Mouse (Mus musculus) MEL (cell line): Measurements from ENCODE around the gene Zfyve26. TPM values are rescaled to one million over a fixed set of nuclear protein-coding genes. Genes with fewer than 3 reads are reported as not detected.

Experiments
- DNase-seq: peaks from one replicate; pipeline ENCODE4 v3.0.0; 2011; ENCODE audit warnings: low read depth, low spot score
- H3K27ac ChIP-seq: 2 replicates; pipeline ENCODE4 v1.5.1; 2012; ENCODE audit warnings: low read depth, mild to moderate bottlenecking, control low read depth, low read length, moderate library complexity; ENCODE audit not compliant: control insufficient read depth
- H3K27me3 ChIP-seq, 2 experiments: fragments of 150-350 bp in 1 of 2; sonication (generic) in 1 of 2; 2 replicates each; pipeline ENCODE4 v1.6.1; 2012; ENCODE audit warnings: low read length in 2 of 2, mild to moderate bottlenecking in 2 of 2, improper control_type of control experiment in 1 of 2, moderate library complexity in 1 of 2; ENCODE audit not compliant: insufficient read depth in 2 of 2, control insufficient read depth in 1 of 2
- H3K36me3 ChIP-seq, 2 experiments: 2 replicates each; pipeline ENCODE4 v1.6.1; 2012 to 2014; ENCODE audit warnings: low read length in 2 of 2, improper control_type of control experiment in 1 of 2, inconsistent platforms in 1 of 2, mild to moderate bottlenecking in 1 of 2; ENCODE audit not compliant: insufficient read depth in 2 of 2, control insufficient read depth in 1 of 2
- H3K4me1 ChIP-seq, 2 experiments: fragments of 150-350 bp in 1 of 2; sonication (generic) in 1 of 2; 2 replicates each; pipeline ENCODE4 v1.6.1; 2012; ENCODE audit warnings: low read length in 2 of 2, improper control_type of control experiment in 1 of 2, mild to moderate bottlenecking in 1 of 2; ENCODE audit not compliant: insufficient read depth in 2 of 2, control insufficient read depth in 1 of 2
- H3K4me3 ChIP-seq, 2 experiments: fragments of 150-350 bp in 1 of 2; sonication (generic) in 1 of 2; 2 replicates each; pipeline ENCODE4 v1.5.1; 2012; ENCODE audit warnings: low read depth in 2 of 2, low read length in 2 of 2, mild to moderate bottlenecking in 2 of 2, moderate library complexity in 2 of 2, control low read depth in 1 of 2, improper control_type of control experiment in 1 of 2; ENCODE audit not compliant: control insufficient read depth in 1 of 2, insufficient read depth in 1 of 2
- H3K79me2 ChIP-seq: 2 replicates; pipeline ENCODE4 v1.6.1; 2012; ENCODE audit warnings: mild to moderate bottlenecking, low read length, moderate library complexity; ENCODE audit not compliant: control insufficient read depth, poor library complexity, insufficient read depth
- H3K9ac ChIP-seq: 2 replicates; pipeline ENCODE4 v1.6.1; 2012; ENCODE audit warnings: low read depth, mild to moderate bottlenecking, control low read depth, low read length, moderate library complexity; ENCODE audit not compliant: control insufficient read depth, poor library complexity, severe bottlenecking
- H3K9me3 ChIP-seq: fragments of 150-350 bp; sonication (generic); replicated peaks from 2 replicates; pipeline ENCODE4 v1.6.1; 2012; ENCODE audit warnings: mild to moderate bottlenecking, low read length, improper control_type of control experiment, moderate library complexity; ENCODE audit not compliant: insufficient read depth
- CHD1 ChIP-seq: IDR thresholded peaks from 2 replicates; pipeline ENCODE4 v1.6.1; 2012; ENCODE audit warnings: low read depth, mild to moderate bottlenecking, inconsistent platforms, low read length, improper control_type of control experiment
- CHD2 ChIP-seq: IDR thresholded peaks from 2 replicates; pipeline ENCODE4 v1.6.1; 2011; ENCODE audit warnings: low read length, improper control_type of control experiment
- CTCF ChIP-seq, 3 experiments: IDR thresholded peaks in 2 of 3; conservative IDR thresholded peaks in 1 of 3; 2 replicates each; pipeline ENCODE4 v1.5.1; 2011 to 2012; ENCODE audit warnings: low read length in 3 of 3, low read depth in 2 of 3, mild to moderate bottlenecking in 2 of 3, improper control_type of control experiment in 1 of 3, inconsistent platforms in 1 of 3, mixed read lengths in 1 of 3, moderate library complexity in 1 of 3; ENCODE audit not compliant: control insufficient read depth in 1 of 3, insufficient read depth in 1 of 3, poor library complexity in 1 of 3, severe bottlenecking in 1 of 3
- E2F4 ChIP-seq: IDR thresholded peaks from 2 replicates; pipeline ENCODE4 v1.6.1; 2011; ENCODE audit warnings: low read depth, low read length, improper control_type of control experiment, borderline replicate concordance
- ELF1 ChIP-seq: IDR thresholded peaks from 2 replicates; pipeline ENCODE4 v1.6.1; 2014; ENCODE audit warnings: low read depth, mild to moderate bottlenecking, inconsistent platforms, low read length, improper control_type of control experiment, moderate library complexity
- GABPA ChIP-seq: IDR thresholded peaks from 2 replicates; pipeline ENCODE4 v1.6.1; 2012; ENCODE audit warnings: low read depth, mild to moderate bottlenecking, inconsistent platforms, low read length, improper control_type of control experiment, moderate library complexity
- MAFK ChIP-seq: IDR thresholded peaks from 2 replicates; pipeline ENCODE4 v1.6.1; 2011; ENCODE audit warnings: low read depth, mild to moderate bottlenecking, low read length, improper control_type of control experiment, borderline replicate concordance
- MAZ ChIP-seq: IDR thresholded peaks from 2 replicates; pipeline ENCODE4 v1.6.1; 2012; ENCODE audit warnings: low read depth, mild to moderate bottlenecking, inconsistent platforms, low read length, improper control_type of control experiment
- MEF2A ChIP-seq: IDR thresholded peaks from 2 replicates; pipeline ENCODE4 v1.6.1; 2014; ENCODE audit warnings: low read depth, mild to moderate bottlenecking, inconsistent platforms, low read length, improper control_type of control experiment; ENCODE audit not compliant: poor library complexity, insufficient replicate concordance, severe bottlenecking; ENCODE audit errors: extremely low read depth
- MXI1 ChIP-seq: IDR thresholded peaks from 2 replicates; pipeline ENCODE4 v1.6.1; 2011; ENCODE audit warnings: mild to moderate bottlenecking, low read depth, low read length, improper control_type of control experiment
- MYB ChIP-seq: IDR thresholded peaks from 2 replicates; pipeline ENCODE4 v1.6.1; 2011; ENCODE audit warnings: mild to moderate bottlenecking, low read depth, low read length, improper control_type of control experiment
- MYC ChIP-seq: IDR thresholded peaks from 2 replicates; pipeline ENCODE4 v1.6.1; 2011; ENCODE audit warnings: low read depth, mild to moderate bottlenecking, low read length, improper control_type of control experiment, moderate library complexity
- NELFE ChIP-seq: IDR thresholded peaks from 2 replicates; pipeline ENCODE4 v1.6.1; 2011; ENCODE audit warnings: low read depth, low read length, improper control_type of control experiment
- RAD21 ChIP-seq: IDR thresholded peaks from 2 replicates; pipeline ENCODE4 v1.6.1; 2011; ENCODE audit warnings: mild to moderate bottlenecking, low read depth, low read length, improper control_type of control experiment
- RCOR1 ChIP-seq: IDR thresholded peaks from 2 replicates; pipeline ENCODE4 v1.6.1; 2012; ENCODE audit warnings: low read depth, mild to moderate bottlenecking, inconsistent platforms, low read length, improper control_type of control experiment
- SMC3 ChIP-seq: IDR thresholded peaks from 2 replicates; pipeline ENCODE4 v1.6.1; 2011; ENCODE audit warnings: low read depth, low read length, improper control_type of control experiment
- TBP ChIP-seq: IDR thresholded peaks from 2 replicates; pipeline ENCODE4 v1.8.0; 2011; ENCODE audit warnings: low read depth, low read length, improper control_type of control experiment
- TCF12 ChIP-seq: IDR thresholded peaks from 2 replicates; pipeline ENCODE4 v1.6.1; 2014; ENCODE audit warnings: low read depth, mild to moderate bottlenecking, inconsistent platforms, low read length, improper control_type of control experiment, moderate library complexity
- UBTF ChIP-seq: IDR thresholded peaks from 2 replicates; pipeline ENCODE4 v1.6.1; 2012; ENCODE audit warnings: low read depth, mild to moderate bottlenecking, inconsistent platforms, low read length, improper control_type of control experiment, moderate library complexity, borderline replicate concordance; ENCODE audit not compliant: insufficient read depth
- USF2 ChIP-seq, 2 experiments: IDR thresholded peaks; 2 replicates each; pipeline ENCODE4 v1.6.1; 2011 to 2012; ENCODE audit warnings: improper control_type of control experiment in 2 of 2, low read length in 2 of 2, borderline replicate concordance in 1 of 2, inconsistent platforms in 1 of 2, low read depth in 1 of 2, mild to moderate bottlenecking in 1 of 2; ENCODE audit not compliant: insufficient read depth in 1 of 2
- ZC3H11A ChIP-seq: IDR thresholded peaks from 2 replicates; pipeline ENCODE4 v1.6.1; 2012; ENCODE audit warnings: low read depth, mild to moderate bottlenecking, inconsistent platforms, low read length, improper control_type of control experiment
- ZMIZ1 ChIP-seq: IDR thresholded peaks from 2 replicates; pipeline ENCODE4 v1.6.1; 2012; ENCODE audit warnings: low read depth, mild to moderate bottlenecking, inconsistent platforms, low read length, improper control_type of control experiment, moderate library complexity
- ZNF384 ChIP-seq: IDR thresholded peaks from 2 replicates; pipeline ENCODE4 v1.6.1; 2012; ENCODE audit warnings: low read depth, mild to moderate bottlenecking, inconsistent platforms, low read length, improper control_type of control experiment
- polyA plus RNA-seq, 2 experiments: library from polyadenylated mRNA; stranded (reverse) in 1 of 2; unstranded in 1 of 2; fragments of >175 nt in 1 of 2; fragments of >200 nt in 1 of 2; gene quantifications; 2 replicates each; pipeline versions ENCODE4 v1.2.1 to v1.2.4; 2012; ENCODE audit warnings: low replicate concordance in 2 of 2, low read depth in 1 of 2; ENCODE audit not compliant: insufficient read length in 2 of 2, insufficient read depth in 1 of 2, missing spikeins in 1 of 2
- total RNA-seq: library from RNA; depleted of rRNA; stranded (reverse); fragments of 300-350 nt; gene quantifications from 2 replicates; pipeline ENCODE4 v1.2.3, GENCODE M21; 2012

The Zfyve26 gene
- total and polyA plus RNA-seq, 3 experiments = 7.2 to 110 (median 16.2) TPM

DNA sequence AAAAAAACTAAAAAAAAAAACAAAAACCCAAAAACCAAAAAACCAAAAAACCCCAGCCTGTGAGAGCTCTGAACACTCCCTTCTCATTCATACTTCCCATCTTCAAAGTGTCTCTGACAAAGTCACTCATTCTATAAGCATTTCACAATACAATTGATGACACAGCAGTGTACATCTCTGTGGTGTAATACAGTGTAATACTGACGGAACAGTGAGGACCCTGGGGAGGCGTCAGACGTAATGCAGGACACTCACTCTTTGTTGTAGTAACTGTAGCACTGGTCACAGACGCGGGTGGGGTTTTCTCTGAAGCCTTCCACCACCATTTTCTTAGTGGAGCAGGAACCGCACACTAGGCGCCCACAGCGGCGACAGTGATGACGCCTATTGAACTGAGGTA, 41.1 kb downstream of the Zfyve26 start:
- Histone ChIP-seq H3K27me3 (no peaks in the 10 kb centered on the region), H3K9me3 (no peaks in the 10 kb centered on the region), H3K27ac (no peak overlapping the region), H3K9ac (no peak overlapping the region), H3K4me1 (no peaks in the 10 kb centered on the region)
- no peak for DNase-seq
- TF ChIP-seq MAZ (no peak), GABPA (no peak), SMC3 (no peak), MEF2A (no peak), MAFK (no peak), NELFE (no peak), UBTF (no peak), ZNF384 (no peak), MYB (no peak), USF2 (IDR thresholded peaks at IDR 0.05; ENCODE audit: borderline replicate concordance in 1 of 2, insufficient read depth in 1 of 2, low read depth in 1 of 2, low read length in 2 of 2) (no peak), ZMIZ1 (no peak), RAD21 (no peak), TBP (no peak), MXI1 (no peak), ZC3H11A (no peak), CHD1 (no peak), CTCF (IDR thresholded peaks at IDR 0.05 in 2 of 3, conservative IDR thresholded peaks at IDR 0.05 in 1 of 3; ENCODE audit: control insufficient read depth in 1 of 3, insufficient read depth in 1 of 3, low read depth in 2 of 3, low read length in 3 of 3, poor library complexity in 1 of 3, severe bottlenecking in 1 of 3) (no peak), ELF1 (no peak), E2F4 (no peak)
- TF ChIP-seq, all 39 proteins: peak for 0
- Histone ChIP-seq H3K36me3 (peaks cover 0 to 2% of the 10 kb centered on the region in 2 experiments; a peak in 1 of 4 replicates), H3K4me3 (no peak overlapping the region), H3K79me2 (no peaks in the 10 kb centered on the region)

DNA sequence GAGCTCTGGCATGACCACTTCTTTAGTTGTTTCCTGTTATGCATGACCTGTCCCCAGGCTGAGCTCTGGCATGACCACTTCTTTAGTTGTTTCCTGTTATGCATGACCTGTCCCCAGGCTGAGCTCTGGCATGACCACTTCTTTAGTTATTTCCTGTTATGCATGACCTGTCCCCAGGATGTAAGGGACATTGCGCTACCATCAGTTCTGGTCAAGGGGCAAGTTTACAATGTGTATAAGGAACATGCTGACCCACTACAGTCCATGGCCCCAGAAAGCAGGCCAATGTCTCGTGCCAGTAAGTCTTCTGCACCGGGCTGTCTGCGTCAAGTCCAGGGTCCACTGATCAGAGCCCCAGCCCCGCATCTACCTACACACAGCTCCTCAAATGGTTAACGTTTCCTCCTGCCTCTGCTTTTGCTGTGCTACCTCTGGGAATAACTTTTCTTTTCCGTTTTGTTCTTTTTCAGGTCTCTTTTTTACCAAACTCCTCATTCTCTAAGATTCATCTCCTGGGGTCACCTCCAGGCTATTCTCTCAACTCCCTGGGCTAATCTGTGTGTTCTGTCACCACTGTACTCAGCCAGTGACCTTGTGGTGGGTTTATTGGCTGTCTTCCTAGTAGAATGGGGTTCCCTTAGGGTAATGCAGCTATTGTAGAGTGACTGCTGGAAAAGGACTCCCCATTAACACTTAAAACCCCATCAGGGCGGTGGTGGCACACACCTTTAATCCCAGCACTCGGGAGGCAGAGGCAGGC, 42.6 kb downstream of the Zfyve26 start:
- no peak for TF ChIP-seq TCF12
- no peak for TF ChIP-seq MYB
- TF ChIP-seq TBP = no peak
- TF ChIP-seq E2F4 = no peak
- no peak for TF ChIP-seq MYC
- no peak for TF ChIP-seq RCOR1
- TF ChIP-seq CHD2 = no peak
- Histone ChIP-seq H3K4me1 (no peaks in the 10 kb centered on the region), H3K9me3 (no peaks in the 10 kb centered on the region), H3K27ac (no peak overlapping the region), H3K36me3 (peaks cover 0 to 2% of the 10 kb centered on the region in 2 experiments; a peak in 1 of 4 replicates), H3K9ac (no peak overlapping the region), H3K4me3 (no peak overlapping the region), H3K27me3 (no peaks in the 10 kb centered on the region), H3K79me2 (no peaks in the 10 kb centered on the region)
- no peak for DNase-seq
